Mouse (Mus musculus) right cerebral cortex, postnatal 36 days (tissue): ENCODE measurements around the gene Lhpp.

Experiments
- DNase-seq, 2 experiments: peaks; one replicate each; pipeline ENCODE4 v3.0.0; 2022; ENCODE audit warnings: low spot score in 2 of 2, mixed read lengths in 1 of 2

Gene Lhpp

DNA sequence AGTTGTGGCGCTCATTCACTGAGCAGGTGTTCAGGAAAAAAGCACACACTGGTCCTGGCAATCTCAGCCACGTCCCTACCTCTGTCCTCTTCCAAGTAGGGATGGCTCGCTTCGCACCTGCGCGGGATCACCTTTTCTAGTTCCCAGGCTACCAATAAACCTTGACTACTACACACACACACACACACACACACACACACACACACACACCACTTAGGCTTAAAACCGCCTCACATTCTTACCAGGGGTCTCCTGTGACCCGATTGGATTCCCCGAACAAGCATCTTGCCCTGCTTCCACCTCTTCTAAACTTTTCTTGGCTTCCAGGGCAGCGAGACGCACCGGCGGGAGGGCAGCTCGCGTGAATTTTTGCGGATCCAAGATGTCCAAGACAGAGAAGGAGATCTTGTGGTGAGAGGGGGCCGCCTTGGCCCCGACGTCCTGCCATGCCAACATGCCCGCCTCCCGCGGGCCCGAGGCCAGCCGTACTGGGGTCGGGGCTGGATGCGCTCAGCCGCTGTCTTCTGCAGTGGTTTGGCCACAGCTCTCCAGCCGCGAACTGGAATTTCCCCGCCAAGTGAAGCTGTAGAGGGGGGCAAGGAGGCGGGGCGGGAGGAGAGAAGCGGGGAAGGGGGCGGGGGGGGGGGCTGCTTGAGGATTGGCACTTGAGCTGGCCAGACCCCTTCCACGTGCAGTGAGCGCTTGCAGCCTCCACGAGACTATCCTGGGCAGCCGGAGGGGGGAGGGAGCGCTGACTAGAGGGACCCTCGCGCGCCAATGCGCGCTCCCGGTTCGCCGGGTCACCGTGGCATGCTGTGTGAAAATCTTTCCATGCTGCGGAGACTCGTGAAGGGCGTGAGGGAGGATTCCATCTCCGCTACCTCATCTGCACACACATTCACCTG, 11.1 kb upstream of the Lhpp start, which contains the start of gene Nkx1-2:
Nkx1-2 (minus strand) TSS at position 567 of the 905 bp plus-strand sequence.
- no peak for DNase-seq

DNA sequence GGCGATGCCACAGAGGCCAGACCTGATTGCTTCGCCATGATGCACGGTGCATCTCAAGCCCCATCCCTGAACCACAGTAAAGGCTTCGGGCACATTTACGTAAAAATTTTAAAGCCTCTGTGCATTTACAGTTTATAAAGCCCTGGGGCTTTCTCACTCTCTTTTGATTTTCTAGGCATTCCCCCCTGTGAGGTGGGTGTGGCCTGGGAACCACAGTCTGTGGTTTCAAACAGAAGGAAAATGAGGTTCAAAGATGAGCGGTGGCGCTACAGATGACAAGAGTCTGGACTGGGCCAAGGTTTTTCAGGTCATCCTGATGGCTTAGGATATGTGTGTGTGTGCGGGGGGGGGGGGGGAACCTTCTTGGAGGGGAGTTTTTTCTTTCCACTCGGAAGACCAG, 10.4 kb upstream of the Lhpp start:
- DNase-seq, result no peak

DNA sequence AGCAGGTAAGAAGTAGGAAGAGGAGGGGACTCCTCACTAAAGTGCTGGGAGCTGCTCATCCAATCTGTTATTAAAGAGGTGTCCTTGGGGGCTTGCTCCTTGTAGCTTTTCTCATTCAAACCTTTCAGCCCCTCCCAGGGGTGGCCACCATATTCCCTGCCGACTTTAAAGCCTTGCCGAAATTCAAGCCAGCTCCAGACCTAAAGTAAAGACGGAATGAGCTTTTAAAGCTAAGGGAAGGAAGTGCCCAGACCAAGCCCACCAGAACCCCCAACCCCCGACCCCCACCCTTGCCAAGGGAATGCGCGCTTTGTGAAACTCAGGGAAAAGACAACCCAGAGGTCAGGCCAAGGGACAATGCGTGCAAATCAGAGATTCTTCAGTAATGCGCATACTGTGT, 9.5 kb upstream of the Lhpp start:
- DNase-seq, result no peak

DNA sequence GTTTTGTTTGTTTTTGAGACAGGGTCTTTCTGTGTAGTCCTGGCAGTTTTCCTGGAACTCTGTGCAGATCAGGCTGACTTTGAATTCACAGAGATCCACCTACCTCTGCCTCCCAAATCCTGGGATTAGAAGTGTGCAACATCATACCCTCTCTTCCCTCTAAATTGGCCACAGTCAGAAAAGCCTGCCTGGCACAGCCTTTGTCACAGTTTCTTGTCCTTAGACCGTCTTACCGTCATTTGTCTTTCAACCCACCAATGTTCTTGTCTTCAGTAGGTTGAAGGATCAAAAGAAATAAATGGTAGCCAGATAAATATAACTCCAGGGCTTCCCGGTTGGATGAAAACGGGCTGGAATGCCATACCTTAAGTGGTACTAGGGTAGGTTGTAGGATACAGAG, 5.7 kb upstream of the Lhpp start:
- no peak for DNase-seq

DNA sequence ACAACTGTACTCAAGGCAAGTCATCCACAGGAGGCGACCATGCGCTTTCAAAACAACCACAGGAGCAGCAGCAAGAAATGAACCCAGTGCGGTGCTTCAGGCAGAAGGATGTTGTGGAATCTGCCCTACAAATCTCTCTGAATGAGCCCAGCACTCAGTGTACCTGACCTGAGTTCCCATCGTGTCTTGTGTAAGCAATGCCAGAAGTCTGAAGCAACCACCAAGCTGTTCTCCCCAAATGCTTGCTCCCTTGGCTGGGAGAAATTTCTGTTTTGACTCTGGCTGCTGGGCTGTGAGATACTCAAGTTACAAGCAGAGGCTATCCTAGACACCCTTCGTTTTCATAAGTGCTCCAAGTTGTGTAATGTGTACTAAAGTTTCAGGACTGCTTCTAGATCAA, 4.7 kb upstream of the Lhpp start:
- DNase-seq, result no peak

DNA sequence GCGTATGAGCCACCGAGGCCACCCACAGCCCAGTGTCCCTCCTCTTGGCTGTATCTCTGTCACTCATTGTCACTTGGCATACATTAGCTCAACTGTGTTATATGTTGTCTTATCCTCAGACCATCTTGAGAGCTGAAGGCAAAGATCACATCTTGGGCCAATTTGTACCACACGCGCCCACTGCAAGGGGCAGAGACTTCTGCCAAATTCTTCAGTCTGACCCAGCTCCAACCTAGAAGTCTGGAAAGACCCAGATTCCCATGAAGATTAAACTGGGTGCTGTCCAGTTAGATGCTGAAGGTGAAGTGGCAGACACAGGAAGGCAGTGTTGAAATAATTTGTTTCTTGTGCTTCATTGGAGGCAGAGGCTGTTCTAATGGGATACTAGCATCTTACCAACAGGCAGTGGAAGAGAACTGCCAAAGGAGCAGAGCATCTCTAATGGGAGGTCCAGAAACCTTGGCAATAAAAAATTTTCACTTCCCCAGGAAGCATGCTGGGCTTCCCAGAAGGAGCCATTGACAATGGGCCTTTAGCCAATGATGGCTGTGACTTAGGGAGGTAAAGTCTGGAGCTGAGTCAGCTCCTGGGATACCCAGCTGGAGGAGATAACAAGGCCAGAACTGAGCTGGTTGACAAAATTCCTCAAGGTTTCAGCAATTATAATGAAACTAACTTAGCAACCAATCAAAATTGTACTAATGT, 2.0 kb upstream of the Lhpp start:
- DNase-seq, result no peak

DNA sequence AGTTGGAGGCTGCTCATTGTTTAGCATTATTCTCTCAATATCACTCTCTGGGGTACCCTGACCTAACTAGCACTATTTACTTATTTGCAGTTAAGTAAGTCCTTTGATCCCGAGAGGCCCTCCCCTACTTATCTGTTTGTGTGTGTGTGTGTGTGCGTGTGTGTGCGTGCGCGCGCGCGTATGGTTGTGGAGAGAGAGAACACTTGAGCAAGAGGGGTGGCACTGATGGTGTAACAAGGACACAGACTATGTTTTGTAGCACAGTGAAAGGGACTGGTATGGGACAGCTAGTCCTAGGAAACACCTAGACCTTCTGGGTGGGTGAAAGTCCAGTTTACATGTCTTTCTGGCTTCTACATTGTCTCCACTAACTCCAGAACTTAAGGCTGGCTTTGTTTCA, 1.1 kb downstream of the Lhpp start:
- no peak for DNase-seq

DNA sequence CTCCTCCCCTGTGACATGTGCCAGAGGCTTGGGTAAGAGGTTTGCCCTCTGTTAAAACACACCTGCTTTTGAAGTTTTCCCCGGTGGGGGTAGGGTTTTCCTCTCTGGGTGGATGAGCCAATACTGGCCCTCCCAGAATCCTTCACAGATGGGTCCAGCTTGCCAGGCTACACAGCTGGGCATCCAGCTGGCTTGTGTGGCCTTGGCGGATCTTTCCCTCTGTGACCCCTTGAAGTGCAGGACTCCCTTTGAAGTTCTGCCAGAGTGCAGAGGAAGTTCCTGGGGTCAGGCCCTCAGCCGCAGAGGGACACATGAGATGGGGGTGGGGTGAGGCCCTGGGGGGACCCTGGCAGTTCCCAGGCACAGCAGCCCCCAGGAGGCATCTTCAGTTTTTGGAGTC, 4.9 kb downstream of the Lhpp start:
- no peak for DNase-seq

DNA sequence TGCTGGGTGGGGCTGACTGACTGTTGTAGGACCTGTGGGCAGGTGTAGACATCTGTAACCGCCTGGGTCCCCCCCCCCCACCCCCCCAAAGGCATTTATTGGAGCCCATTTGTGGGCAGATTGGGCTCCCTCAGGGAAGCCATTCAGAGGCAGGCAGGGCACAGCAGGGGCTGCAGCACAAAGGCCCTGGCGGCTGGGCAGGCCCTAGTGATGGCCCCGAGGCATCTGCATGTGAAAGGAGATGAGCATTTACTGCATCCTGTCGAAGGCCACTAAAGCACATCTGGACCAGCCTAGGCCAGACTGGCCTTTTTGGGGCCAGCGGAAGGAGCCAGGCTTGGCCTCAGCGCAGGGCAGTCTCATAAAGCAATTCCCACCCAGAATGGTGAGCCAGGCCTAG, 6.0 kb downstream of the Lhpp start:
- DNase-seq, result no peak

DNA sequence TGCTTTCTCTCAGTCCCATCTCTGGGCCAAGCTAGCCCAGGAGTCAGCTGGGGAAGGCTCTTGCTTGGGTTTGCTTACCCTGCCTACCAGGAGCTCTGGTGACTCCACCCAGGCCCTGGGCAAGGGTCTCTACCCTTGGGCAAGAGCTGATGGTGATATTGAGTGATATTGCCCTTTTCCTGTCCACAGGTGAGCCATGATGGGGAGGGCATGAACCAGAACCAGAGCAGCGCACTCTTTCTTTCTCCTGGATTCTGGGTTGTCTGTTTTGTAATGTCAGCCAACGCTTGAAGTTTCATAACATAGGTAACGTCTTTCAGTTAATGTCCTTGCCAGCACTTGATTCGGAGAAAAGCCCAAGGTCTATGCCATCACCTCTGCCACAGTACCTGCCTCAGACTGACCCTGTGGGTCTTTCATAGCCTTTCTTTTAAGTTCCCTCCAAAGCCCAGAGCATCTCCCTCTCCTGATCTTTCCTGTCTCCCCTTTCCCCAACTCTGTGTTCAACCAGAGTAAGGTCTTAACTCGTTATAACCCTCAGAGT, 6.7 kb downstream of the Lhpp start:
- no peak for DNase-seq

DNA sequence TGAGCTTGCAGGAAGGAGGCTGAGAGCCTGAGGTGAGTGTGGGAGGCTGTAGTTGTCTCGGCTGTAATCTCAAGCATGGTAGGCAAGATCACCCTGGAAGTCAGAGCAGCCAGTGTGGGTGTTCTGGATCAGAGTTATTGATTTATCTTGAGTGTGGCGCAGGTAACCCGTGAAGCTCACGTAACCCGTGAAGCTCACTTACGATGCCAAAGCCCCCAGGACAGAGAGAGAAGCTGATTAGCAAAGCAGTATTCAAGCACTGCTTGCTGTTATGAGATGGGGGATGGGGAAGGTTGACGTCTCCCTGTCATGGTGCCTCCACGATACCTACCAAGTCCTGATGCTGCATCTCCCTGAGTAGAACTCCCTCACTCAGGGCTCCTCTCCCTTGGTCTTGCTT, 9.1 kb downstream of the Lhpp start:
- no peak for DNase-seq

DNA sequence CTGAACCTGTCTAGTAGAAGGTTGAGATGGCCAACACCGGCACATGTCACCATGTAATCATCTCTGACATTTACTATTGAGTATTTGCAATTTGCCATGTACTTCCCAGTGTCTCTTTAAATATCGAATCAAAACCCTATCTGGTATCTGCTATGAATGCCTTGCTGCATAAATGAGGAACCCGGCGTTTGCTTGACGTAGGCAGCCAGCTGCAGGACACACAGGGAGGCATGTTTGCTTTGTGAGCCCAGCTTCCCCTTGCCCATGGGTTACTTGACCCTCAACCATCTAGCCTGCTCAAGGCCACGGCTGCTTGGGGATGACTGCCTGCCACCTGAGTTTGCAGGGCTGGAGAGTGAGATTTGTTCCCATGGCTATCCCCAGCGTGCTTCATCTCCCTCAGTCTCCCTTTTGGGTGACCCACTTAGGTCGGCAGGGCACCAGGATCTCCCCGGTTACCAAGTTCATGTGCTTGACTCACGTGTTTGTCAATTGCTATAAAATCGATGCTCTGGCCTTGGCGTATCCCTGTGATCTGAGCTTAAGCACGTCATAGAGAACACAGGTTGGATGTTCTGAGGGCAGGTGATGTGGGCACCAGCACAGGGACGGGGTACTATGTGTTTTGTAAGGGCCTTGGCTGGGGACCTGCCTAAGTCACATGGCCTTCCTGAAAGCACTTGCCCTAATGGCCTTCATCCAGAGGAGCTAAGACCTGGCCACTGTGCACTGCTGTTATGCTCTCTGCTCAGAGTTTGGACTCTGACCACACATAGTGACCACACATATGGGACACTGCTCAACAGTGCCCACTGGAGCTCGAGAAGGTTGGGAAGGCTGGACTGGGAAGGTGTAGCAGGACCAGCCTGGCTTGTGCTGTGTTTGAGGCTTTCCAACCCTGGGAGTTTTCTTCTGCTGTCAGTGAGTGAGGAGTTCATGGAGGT, 9.8 kb downstream of the Lhpp start:
- DNase-seq, result no peak

DNA sequence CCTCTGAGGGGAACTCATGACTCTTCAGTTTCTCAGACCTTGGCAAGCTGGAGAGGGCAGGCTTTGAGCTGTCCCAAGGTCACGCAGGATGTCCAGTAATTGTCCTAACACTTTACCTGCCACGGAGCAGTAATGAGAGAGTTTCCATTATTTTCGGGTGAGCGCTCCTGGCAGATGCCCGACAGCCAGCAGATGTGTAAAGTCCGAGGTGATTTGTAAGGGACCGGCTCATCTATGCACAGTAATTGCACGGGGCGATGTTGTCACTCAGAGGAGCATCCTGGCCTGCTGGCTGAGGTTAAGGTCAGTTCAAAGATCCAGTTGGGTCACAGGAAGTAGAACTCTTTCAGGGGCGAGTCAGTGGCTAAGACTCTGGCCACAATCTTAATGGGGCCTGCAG, 13.7 kb downstream of the Lhpp start:
- no peak for DNase-seq

DNA sequence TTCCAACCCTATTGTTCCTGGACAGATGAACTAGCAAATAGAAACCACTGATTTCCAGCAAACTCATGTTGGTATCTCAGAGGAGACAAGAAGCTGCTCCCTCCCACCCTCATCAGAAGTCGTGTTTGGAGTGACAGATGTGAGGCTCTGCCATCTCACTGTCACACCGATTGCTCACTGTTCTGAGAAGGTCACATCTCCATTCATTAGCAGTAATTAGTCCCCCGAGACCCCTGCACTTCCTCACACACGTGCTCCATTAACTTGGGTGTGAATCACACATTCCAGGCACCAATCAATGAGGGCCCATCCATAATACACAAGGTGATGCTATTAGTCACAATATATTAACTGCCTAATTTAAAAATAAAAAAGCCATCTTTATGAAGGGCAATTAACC, 15.7 kb downstream of the Lhpp start:
- no peak for DNase-seq

DNA sequence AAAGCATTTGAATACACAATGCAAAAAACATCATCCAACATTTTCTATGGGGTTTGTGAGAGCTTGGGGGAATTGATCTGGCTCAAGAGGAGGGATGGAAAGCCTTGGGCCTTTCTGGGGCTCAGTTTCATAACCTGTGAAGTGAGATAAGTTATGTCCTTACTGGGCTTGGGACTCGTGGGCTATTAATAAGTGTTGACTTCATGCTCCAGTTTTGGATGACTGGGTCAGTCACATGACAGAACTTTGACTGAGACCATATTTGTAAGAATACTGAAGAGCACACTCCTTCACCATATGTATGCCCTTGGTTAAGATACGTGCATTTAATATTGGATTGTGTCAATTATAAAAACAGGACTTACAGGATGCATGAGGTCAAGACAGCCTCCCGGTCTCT, 17.0 kb downstream of the Lhpp start:
- no peak for DNase-seq

DNA sequence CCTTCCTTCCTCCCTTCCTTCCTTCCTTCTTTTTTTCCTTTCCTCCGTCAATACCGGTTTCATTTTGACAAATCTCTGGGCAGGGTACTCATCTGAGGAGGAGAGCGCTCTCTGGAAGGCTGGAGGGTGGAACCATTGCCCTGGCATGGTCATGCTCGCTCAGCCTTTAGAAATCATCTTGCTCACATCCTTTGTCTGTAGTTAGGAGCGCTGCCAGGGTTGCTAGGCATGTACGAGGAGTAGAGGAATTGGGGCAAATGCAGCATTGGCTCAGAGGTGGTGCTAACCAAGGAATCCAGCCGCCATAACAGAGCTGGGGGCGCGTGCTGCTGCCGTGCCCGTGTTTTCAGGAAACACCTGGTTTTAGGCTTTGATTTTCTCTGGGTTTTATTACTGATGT, 20.9 kb downstream of the Lhpp start:
- DNase-seq, result peak in 1 of 2 experiments; percentile 44

DNA sequence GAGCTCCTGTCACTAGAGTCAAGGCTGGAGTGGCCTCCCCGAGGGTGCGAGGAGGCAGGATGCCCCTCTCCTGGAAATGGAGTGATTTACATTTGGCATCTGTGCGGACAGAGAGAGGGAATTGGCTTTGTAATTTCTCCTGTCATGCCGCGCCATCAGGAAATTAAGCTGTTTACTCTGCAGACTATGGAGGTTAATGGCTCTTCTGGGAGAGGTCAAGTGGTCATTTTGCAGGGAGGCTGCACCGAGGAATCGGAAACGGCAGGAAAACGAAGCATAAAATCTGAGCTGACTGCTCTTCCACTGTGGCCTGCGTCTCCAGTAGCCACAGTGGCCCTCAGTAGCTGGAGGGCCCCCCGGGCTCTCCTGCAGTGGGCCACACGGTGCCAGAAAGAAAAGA, 26.9 kb downstream of the Lhpp start:
- no peak for DNase-seq

DNA sequence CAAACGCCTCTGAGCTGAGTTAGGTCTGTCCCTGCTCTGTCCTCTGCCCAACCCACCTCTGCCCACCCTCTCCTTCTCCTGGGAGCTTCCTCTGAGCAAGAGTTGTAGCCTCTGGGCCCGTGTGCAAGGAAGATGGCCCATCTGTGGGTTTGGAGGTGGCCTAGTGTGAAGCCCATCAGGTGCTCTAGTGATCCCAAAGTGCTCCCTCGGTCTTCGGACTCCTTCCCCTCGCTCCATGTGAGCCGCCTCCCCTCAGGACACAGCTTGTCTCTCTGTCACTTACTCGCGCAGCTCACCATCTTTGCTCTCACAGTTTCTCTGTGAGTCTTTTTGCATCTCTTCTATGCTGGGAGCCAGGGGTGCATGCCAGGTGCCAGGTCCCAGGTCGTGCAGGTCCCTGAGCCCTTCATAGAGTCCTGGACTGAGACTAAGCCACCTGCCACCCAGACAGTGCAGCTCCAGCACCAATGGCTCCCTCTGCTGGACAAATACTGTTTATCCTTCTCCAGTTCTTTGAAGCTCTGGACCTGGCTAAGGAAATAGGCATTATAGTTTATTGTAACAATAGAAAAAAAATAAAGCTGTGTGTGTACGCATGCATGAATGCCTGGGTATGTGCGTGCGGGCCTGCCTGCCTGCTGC, 28.1 kb downstream of the Lhpp start:
- no peak for DNase-seq

DNA sequence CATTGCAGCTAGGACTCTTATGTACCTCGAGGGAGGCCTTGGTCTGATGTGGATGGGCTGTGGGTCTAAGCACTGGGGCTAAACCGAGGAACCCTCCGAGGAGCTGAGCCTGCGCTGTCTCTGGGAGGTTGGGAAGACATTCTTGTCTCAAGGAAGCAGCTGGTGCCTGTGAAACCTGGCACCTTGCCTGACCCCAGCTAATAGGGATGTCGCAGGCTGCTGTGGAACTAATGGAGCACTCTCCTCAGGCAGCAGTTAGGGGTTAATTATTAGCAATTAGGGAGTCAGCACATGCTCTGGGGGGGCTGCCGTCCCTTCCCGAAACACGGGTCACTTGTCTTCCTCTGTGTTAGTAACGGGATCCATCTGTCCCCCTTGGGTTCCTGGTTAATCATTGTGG, 30.5 kb downstream of the Lhpp start:
- DNase-seq, result no peak

DNA sequence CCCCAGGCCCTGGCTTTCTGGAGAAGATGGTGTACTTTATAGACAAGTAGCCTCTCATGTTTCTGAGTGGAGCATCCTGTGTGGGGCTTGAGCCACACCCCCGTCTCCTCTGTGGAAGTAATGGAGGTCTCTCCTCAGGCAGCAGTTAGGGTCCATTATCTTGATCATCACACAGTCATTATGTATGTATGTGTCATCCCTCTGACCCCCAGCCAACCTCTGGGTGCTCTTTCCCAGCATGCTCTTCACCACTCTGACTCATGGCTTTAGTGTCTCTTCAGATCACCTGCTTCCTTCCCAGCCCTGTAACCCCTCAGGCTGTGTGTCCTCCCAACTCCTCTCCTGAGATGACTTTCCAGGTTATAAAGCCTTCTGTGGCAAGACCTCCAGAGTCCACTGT, 31.2 kb downstream of the Lhpp start:
- no peak for DNase-seq

DNA sequence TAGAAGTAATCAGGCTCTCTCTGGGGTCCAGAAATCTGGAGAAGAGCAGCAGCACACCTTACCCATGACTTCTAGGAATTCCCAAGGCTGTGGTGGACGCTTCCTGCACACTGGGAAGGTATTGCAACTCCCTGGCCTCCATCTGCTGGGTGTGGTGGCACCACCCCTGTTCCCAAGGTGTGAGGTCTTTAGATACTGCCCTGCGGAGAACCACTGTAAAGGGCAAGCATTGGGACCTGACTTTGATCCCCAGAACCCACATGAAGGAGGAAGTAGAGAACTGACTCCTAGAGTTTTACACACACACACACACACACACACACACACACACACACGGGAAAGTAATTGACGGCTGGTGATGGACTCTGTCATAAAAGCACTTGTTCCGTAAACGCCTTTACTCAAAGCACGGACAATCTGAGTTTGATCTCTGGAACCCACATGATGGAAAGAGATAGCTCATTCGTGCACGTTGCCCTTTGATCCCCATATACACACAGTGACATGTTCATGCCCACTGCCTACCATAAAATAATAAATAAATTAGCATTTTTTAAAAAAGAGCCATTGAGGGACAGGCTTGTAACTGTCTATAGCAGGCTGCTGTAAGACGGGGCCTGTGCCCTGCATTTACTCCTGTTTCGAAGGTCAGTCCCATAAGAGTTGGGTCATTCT, 34.3 kb downstream of the Lhpp start:
- no peak for DNase-seq
